Mouse (Mus musculus): ENCODE results near the gene Gipc2. TPM values are rescaled to one million over a fixed set of nuclear protein-coding genes. Genes with fewer than 3 reads are reported as not detected.
A peak's percentile ranks its signal among the peaks of the same experiment; 100 is the strongest.

Gene Gipc2
- polyA plus RNA-seq, 1 experiment from 2014 or later = 45.7 TPM

- Histone ChIP-seq H3K9me3 (ENCODE audit: low read length) (no peaks in the 10 kb centered on the region), H3K4me2 (replicated peaks; ENCODE audit: low read depth, low read length) (peak overlapping the region; percentile 37), H3K36me3 (ENCODE audit: insufficient read depth, low read length) (no peaks in the 10 kb centered on the region), H3K27me3 (ENCODE audit: insufficient read depth, low read length) (no peaks in the 10 kb centered on the region), H3K27ac (ENCODE audit: low read length) (no peak overlapping the region), H3K4me1 (ENCODE audit: insufficient read depth, low read length) (0 out of 2 replicates have a peak, but pooled peaks cover 7% of the 10 kb centered on the region), H3K9ac (replicated peaks; ENCODE audit: low read length) (no peak overlapping the region), H3K4me3 (ENCODE audit: low read length) (no peak overlapping the region)
- 29% methylated on average over 13 of the region's 13 CpGs for WGBS
- ATAC-seq (ENCODE audit: low FRiP score, low TSS enrichment) = peak; percentile 47
Measured at GRCm38 (mm10) chr3:152066696-152067095, 99.3 kb downstream of the Gipc2 start.

- Histone ChIP-seq H3K4me3 (ENCODE audit: low read length) (no peak overlapping the region), H3K27me3 (ENCODE audit: insufficient read depth, low read length) (no peaks in the 10 kb centered on the region), H3K9ac (replicated peaks; ENCODE audit: low read length) (no peak overlapping the region), H3K36me3 (ENCODE audit: insufficient read depth, low read length) (no peaks in the 10 kb centered on the region), H3K4me1 (ENCODE audit: insufficient read depth, low read length) (0 out of 2 replicates have a peak, but pooled peaks cover 7% of the 10 kb centered on the region), H3K27ac (ENCODE audit: low read length) (no peak overlapping the region), H3K4me2 (replicated peaks; ENCODE audit: low read depth, low read length) (no peak overlapping the region), H3K9me3 (ENCODE audit: low read length) (no peaks in the 10 kb centered on the region)
- ATAC-seq (ENCODE audit: low FRiP score, low TSS enrichment) = no peak
- WGBS = 82% methylated on average over 4 of the region's 4 CpGs
Measured at GRCm38 (mm10) chr3:152065806-152066205, 100.2 kb downstream of the Gipc2 start.

GRCm38 (mm10) chr3:152064166-152064565, 101.9 kb downstream of the Gipc2 start:
- Histone ChIP-seq H3K9ac (replicated peaks; ENCODE audit: low read length) (no peak overlapping the region), H3K4me3 (ENCODE audit: low read length) (no peak overlapping the region), H3K27me3 (ENCODE audit: insufficient read depth, low read length) (no peaks in the 10 kb centered on the region), H3K36me3 (ENCODE audit: insufficient read depth, low read length) (no peaks in the 10 kb centered on the region), H3K4me1 (ENCODE audit: insufficient read depth, low read length) (0 out of 2 replicates have a peak, but pooled peaks cover 7% of the 10 kb centered on the region), H3K27ac (ENCODE audit: low read length) (no peak overlapping the region), H3K4me2 (replicated peaks; ENCODE audit: low read depth, low read length) (no peak overlapping the region), H3K9me3 (ENCODE audit: low read length) (no peaks in the 10 kb centered on the region)
- no peak for ATAC-seq (ENCODE audit: low FRiP score, low TSS enrichment)
- WGBS = 63% methylated on average over 2 of the region's 2 CpGs

GRCm38 (mm10) chr3:152062806-152063205, 103.2 kb downstream of the Gipc2 start:
- no peak for ATAC-seq (ENCODE audit: low FRiP score, low TSS enrichment)
- 69% methylated on average over 3 of the region's 3 CpGs for WGBS
- Histone ChIP-seq H3K9me3 (ENCODE audit: low read length) (no peaks in the 10 kb centered on the region), H3K27ac (ENCODE audit: low read length) (no peak overlapping the region), H3K4me1 (ENCODE audit: insufficient read depth, low read length) (0 out of 2 replicates have a peak, but pooled peaks cover 7% of the 10 kb centered on the region), H3K9ac (replicated peaks; ENCODE audit: low read length) (no peak overlapping the region), H3K4me3 (ENCODE audit: low read length) (no peak overlapping the region), H3K27me3 (ENCODE audit: insufficient read depth, low read length) (no peaks in the 10 kb centered on the region), H3K4me2 (replicated peaks; ENCODE audit: low read depth, low read length) (no peak overlapping the region), H3K36me3 (ENCODE audit: insufficient read depth, low read length) (no peaks in the 10 kb centered on the region)

GRCm38 (mm10) chr3:152061145-152061544, 104.9 kb downstream of the Gipc2 start:
- H3K27me3 ChIP-seq (ENCODE audit: insufficient read depth, low read length) = no peaks in the 10 kb centered on the region
- H3K36me3 ChIP-seq (ENCODE audit: insufficient read depth, low read length) = no peaks in the 10 kb centered on the region
- no peak overlapping the region for H3K9ac ChIP-seq (replicated peaks; ENCODE audit: low read length)
- no peak overlapping the region for H3K4me3 ChIP-seq (ENCODE audit: low read length)
- WGBS = 89% methylated on average over 5 of the region's 5 CpGs
- no peaks in the 10 kb centered on the region for H3K9me3 ChIP-seq (ENCODE audit: low read length)
- H3K4me1 ChIP-seq (ENCODE audit: insufficient read depth, low read length) = no peaks in the 10 kb centered on the region
- H3K27ac ChIP-seq (ENCODE audit: low read length) = no peak overlapping the region
- no peak for ATAC-seq (ENCODE audit: low FRiP score, low TSS enrichment)
- H3K4me2 ChIP-seq (replicated peaks; ENCODE audit: low read depth, low read length) = no peak overlapping the region

GRCm38 (mm10) chr3:152058235-152058634, 107.8 kb downstream of the Gipc2 start:
- no peak overlapping the region for H3K9ac ChIP-seq (replicated peaks; ENCODE audit: low read length)
- H3K4me1 ChIP-seq (ENCODE audit: insufficient read depth, low read length) = no peaks in the 10 kb centered on the region
- ATAC-seq (ENCODE audit: low FRiP score, low TSS enrichment) = no peak
- H3K36me3 ChIP-seq (ENCODE audit: insufficient read depth, low read length) = no peaks in the 10 kb centered on the region
- WGBS = 82% methylated on average over 2 of the region's 2 CpGs
- H3K4me2 ChIP-seq (replicated peaks; ENCODE audit: low read depth, low read length) = no peak overlapping the region
- H3K27me3 ChIP-seq (ENCODE audit: insufficient read depth, low read length) = no peaks in the 10 kb centered on the region
- no peaks in the 10 kb centered on the region for H3K9me3 ChIP-seq (ENCODE audit: low read length)
- H3K4me3 ChIP-seq (ENCODE audit: low read length) = no peak overlapping the region
- no peak overlapping the region for H3K27ac ChIP-seq (ENCODE audit: low read length)

GRCm38 (mm10) chr3:152054260-152054659, 111.8 kb downstream of the Gipc2 start:
- 0 out of 2 replicates have a peak, but pooled peaks have one; percentile 39 for ATAC-seq (ENCODE audit: low FRiP score, low TSS enrichment)
- H3K9ac ChIP-seq (replicated peaks; ENCODE audit: low read length) = no peak overlapping the region
- no peak overlapping the region for H3K27ac ChIP-seq (ENCODE audit: low read length)
- 63% methylated on average over 4 of the region's 4 CpGs for WGBS
- no peaks in the 10 kb centered on the region for H3K36me3 ChIP-seq (ENCODE audit: insufficient read depth, low read length)
- H3K4me3 ChIP-seq (ENCODE audit: low read length) = no peak overlapping the region
- H3K4me1 ChIP-seq (ENCODE audit: insufficient read depth, low read length) = no peaks in the 10 kb centered on the region
- no peaks in the 10 kb centered on the region for H3K27me3 ChIP-seq (ENCODE audit: insufficient read depth, low read length)
- no peaks in the 10 kb centered on the region for H3K9me3 ChIP-seq (ENCODE audit: low read length)
- no peak overlapping the region for H3K4me2 ChIP-seq (replicated peaks; ENCODE audit: low read depth, low read length)

GRCm38 (mm10) chr3:152051959-152052358, 114.1 kb downstream of the Gipc2 start:
- Histone ChIP-seq H3K36me3 (ENCODE audit: insufficient read depth, low read length) (no peaks in the 10 kb centered on the region), H3K27me3 (ENCODE audit: insufficient read depth, low read length) (no peaks in the 10 kb centered on the region), H3K27ac (ENCODE audit: low read length) (no peak overlapping the region), H3K9ac (replicated peaks; ENCODE audit: low read length) (no peak overlapping the region), H3K4me2 (replicated peaks; ENCODE audit: low read depth, low read length) (no peak overlapping the region), H3K4me1 (ENCODE audit: insufficient read depth, low read length) (no peaks in the 10 kb centered on the region), H3K4me3 (ENCODE audit: low read length) (no peak overlapping the region), H3K9me3 (ENCODE audit: low read length) (no peaks in the 10 kb centered on the region)
- no peak for ATAC-seq (ENCODE audit: low FRiP score, low TSS enrichment)
- whole genome bisulfite sequencing = 81% methylated on average over 2 of the region's 2 CpGs

GRCm38 (mm10) chr3:152047914-152048313, 118.1 kb downstream of the Gipc2 start:
- no peaks in the 10 kb centered on the region for H3K27me3 ChIP-seq (ENCODE audit: insufficient read depth, low read length)
- no peak overlapping the region for H3K9ac ChIP-seq (replicated peaks; ENCODE audit: low read length)
- H3K9me3 ChIP-seq (ENCODE audit: low read length) = no peaks in the 10 kb centered on the region
- no peak overlapping the region for H3K4me3 ChIP-seq (ENCODE audit: low read length)
- no peak for ATAC-seq (ENCODE audit: low FRiP score, low TSS enrichment)
- no peak overlapping the region for H3K4me2 ChIP-seq (replicated peaks; ENCODE audit: low read depth, low read length)
- no peaks in the 10 kb centered on the region for H3K4me1 ChIP-seq (ENCODE audit: insufficient read depth, low read length)
- H3K36me3 ChIP-seq (ENCODE audit: insufficient read depth, low read length) = no peaks in the 10 kb centered on the region
- H3K27ac ChIP-seq (ENCODE audit: low read length) = no peak overlapping the region

- Histone ChIP-seq H3K27me3 (ENCODE audit: insufficient read depth, low read length) (no peaks in the 10 kb centered on the region), H3K4me2 (replicated peaks; ENCODE audit: low read depth, low read length) (no peak overlapping the region), H3K4me1 (ENCODE audit: insufficient read depth, low read length) (no peaks in the 10 kb centered on the region), H3K9ac (replicated peaks; ENCODE audit: low read length) (no peak overlapping the region), H3K9me3 (ENCODE audit: low read length) (no peaks in the 10 kb centered on the region), H3K27ac (ENCODE audit: low read length) (no peak overlapping the region), H3K36me3 (ENCODE audit: insufficient read depth, low read length) (no peaks in the 10 kb centered on the region), H3K4me3 (ENCODE audit: low read length) (no peak overlapping the region)
- 73% methylated on average over 3 of the region's 3 CpGs for WGBS
- no peak for ATAC-seq (ENCODE audit: low FRiP score, low TSS enrichment)
Measured at GRCm38 (mm10) chr3:152046895-152047294, 119.1 kb downstream of the Gipc2 start.

Data from kidney, embryonic 16.5 days (tissue).